Mouse (Mus musculus) thymus, postnatal 4 days (tissue): Measurements from ENCODE around the gene Tbc1d1.
A peak's percentile ranks its signal among the peaks of the same experiment; 100 is the strongest.
"Not testable (repeated sequence)": the region's sequence is repeated elsewhere in the genome, so short reads cannot be mapped to it uniquely, and the experiment has no call there.

Experiments used
- DNase-seq: peaks from one replicate; pipeline ENCODE4 v3.0.0; 2021

Gene Tbc1d1

GRCm38 (mm10) chr5:64325741-64326355 is 169.7 kb downstream of the Tbc1d1 start:
- DNase-seq = no peak

- DNase-seq = no peak
Observed at GRCm38 (mm10) chr5:64326427-64327181, 170.5 kb downstream of the Tbc1d1 start.

GRCm38 (mm10) chr5:64327212-64327902 is 171.3 kb downstream of the Tbc1d1 start:
- no peak for DNase-seq

GRCm38 (mm10) chr5:64336767-64337408 is 180.8 kb downstream of the Tbc1d1 start:
- DNase-seq = peak; percentile 52

GRCm38 (mm10) chr5:64338795-64339194 is 182.7 kb downstream of the Tbc1d1 start:
- DNase-seq = not testable (repeated sequence)

- DNase-seq = no peak
Observed at GRCm38 (mm10) chr5:64340366-64340765, 184.3 kb downstream of the Tbc1d1 start.

- no peak for DNase-seq
Observed at GRCm38 (mm10) chr5:64341671-64342070, 185.6 kb downstream of the Tbc1d1 start.

- peak; percentile 31 for DNase-seq
Observed at GRCm38 (mm10) chr5:64342138-64342537, 186.0 kb downstream of the Tbc1d1 start.

- peak; percentile 29 for DNase-seq
Observed at GRCm38 (mm10) chr5:64343972-64344700, 188.0 kb downstream of the Tbc1d1 start.

- DNase-seq = no peak
Observed at GRCm38 (mm10) chr5:64345181-64345735, 189.2 kb downstream of the Tbc1d1 start.

GRCm38 (mm10) chr5:64345761-64346160 is 189.7 kb downstream of the Tbc1d1 start:
- DNase-seq = no peak

- no peak for DNase-seq
Observed at GRCm38 (mm10) chr5:64346343-64346885, 190.3 kb downstream of the Tbc1d1 start.

GRCm38 (mm10) chr5:64348166-64348565 is 192.1 kb downstream of the Tbc1d1 start:
- DNase-seq = no peak

- DNase-seq = no peak
Observed at GRCm38 (mm10) chr5:64348780-64349179, 192.7 kb downstream of the Tbc1d1 start.

GRCm38 (mm10) chr5:64351968-64352367 is 195.9 kb downstream of the Tbc1d1 start:
- DNase-seq = no peak

- DNase-seq = no peak
Observed at GRCm38 (mm10) chr5:64358639-64359584, 202.8 kb downstream of the Tbc1d1 start.

- peak; percentile 34 for DNase-seq
Observed at GRCm38 (mm10) chr5:64360147-64360875, 204.2 kb downstream of the Tbc1d1 start.

- DNase-seq = not testable (repeated sequence)
Observed at GRCm38 (mm10) chr5:64360876-64361268, 204.8 kb downstream of the Tbc1d1 start.

- DNase-seq = no peak
Observed at GRCm38 (mm10) chr5:64363859-64364406, 207.8 kb downstream of the Tbc1d1 start.
